Mouse (Mus musculus) left cerebral cortex, postnatal 10 days (tissue): ENCODE measurements at regions not wholly inside any gene's neighbourhood (a gene's known extent, or its start where the extent isn't known, plus 50 kb on each side); places are given as distances from the start of the nearest gene placed in this dataset.

Experiments used
- DNase-seq, 2 experiments: peaks; one replicate each; pipeline ENCODE4 v3.0.0; 2021 to 2022; ENCODE audit warnings: low spot score in 2 of 2, mixed read lengths in 1 of 2; ENCODE audit errors: extremely low spot score in 1 of 2
- intact Hi-C: fragments of 180-260 bp; cut with DNase I; formaldehyde crosslinking; loops from one replicate; pipeline ENCODE4 v1.15.1; 2025

- intact Hi-C loops, result no loop called here
These were observed 363.2 kb upstream of the Npvf start for GRCm38 (mm10) chr6:51017260-51017999.

DNA sequence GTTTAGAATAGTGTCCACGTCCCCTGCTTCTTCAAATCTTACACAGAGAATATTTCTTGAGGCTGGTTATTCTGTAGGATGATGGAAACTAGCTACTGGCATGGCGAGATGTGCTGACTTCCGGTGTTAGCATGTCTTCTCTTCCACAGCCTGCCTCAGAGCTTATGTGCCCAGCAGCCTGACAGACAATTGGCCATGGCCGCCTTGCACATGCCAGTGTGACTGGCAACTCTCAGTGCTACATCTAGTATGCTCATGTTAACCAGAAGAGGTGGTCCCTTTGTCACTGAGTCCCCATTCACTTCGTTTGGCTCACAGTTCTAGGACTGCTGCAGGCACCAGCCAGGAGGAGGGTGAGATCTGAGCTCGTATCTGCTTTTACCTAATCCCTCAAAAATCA is 367.0 kb upstream of the Npvf start:
- intact Hi-C loops, result no loop called here
- no peak for DNase-seq

More at GRCm38 (mm10) chr6:51017260-51017999, 363.2 kb upstream of the Npvf start:
- DNase-seq, result no peak

DNA sequence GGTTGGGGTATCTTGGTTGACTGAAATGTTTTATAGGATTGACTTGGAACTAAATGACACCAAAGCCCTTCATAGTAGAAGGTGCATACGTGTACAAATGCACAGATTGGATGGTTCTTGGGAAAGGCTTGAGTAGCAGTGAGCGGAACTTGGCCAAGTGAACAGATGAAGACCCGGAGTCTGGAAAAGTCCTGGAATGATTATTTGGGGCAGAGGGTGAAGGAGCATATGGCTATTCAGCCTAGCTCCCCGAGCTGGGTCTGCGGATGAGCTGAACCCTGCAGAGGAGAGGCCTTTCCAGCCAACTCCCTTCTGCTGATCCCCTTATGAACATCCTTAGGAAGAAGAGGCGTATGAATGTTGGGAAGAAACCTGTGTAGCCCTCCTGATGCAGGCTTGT is 369.1 kb upstream of the Npvf start:
- DNase-seq, result no peak
- intact Hi-C loops, result no loop called here

- intact Hi-C loops, result no loop called here
These were observed 370.5 kb upstream of the Npvf start for GRCm38 (mm10) chr6:51024756-51025155.

DNA sequence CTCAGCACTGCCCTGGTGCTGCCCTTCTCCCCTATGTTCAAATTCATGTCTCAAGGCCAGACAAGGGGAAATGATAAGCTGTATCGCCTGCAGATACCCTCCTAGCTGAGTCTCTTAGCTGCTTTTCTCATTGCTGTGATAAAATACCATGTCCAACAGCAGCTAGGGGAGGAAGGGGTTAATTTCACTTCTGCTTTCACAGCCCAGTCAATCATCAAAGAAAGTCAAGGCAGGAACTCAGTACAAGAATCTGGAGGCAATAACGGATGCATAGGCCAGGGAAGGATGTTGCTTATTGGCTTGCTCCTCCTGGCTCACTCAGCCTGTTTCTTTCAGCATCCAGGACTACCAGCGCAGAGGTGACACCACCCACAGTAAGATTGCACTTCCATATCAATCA is 371.2 kb upstream of the Npvf start:
- intact Hi-C loops, result no loop called here
- no peak for DNase-seq

More at GRCm38 (mm10) chr6:51024756-51025155, 370.5 kb upstream of the Npvf start:
- no peak for DNase-seq

- intact Hi-C loops, result no loop called here
- no peak for DNase-seq
These were observed 373.1 kb upstream of the Npvf start for GRCm38 (mm10) chr6:51027296-51027695.

DNA sequence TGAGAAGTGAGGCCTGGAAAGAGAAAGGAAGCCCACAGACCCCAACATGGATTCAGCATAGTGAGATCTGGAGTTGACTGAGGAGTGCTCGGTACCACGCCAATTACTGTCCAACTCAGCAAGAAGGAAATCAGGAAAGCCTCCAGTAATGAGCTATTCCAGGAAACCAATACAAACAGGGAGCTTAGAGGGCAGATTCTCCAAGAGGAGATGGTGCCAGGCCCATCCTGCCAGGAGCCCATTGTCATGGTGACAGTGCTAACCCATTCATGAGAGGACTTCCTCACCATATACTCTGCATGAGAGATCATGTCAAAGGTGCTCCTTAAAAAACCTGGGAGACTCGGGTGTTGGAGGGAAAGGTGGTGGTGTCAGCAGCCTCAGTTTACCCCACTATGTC is 375.3 kb upstream of the Npvf start:
- DNase-seq, result no peak
- intact Hi-C loops, result no loop called here

GRCm38 (mm10) chr6:51029953-51030352 is 375.7 kb upstream of the Npvf start:
- intact Hi-C loops, result no loop called here
- DNase-seq, result no peak

- intact Hi-C loops, result no loop called here
These were observed 379.6 kb upstream of the Npvf start for GRCm38 (mm10) chr6:51033835-51034234.

GRCm38 (mm10) chr6:51036074-51036473 is 381.8 kb upstream of the Npvf start:
- DNase-seq, result no peak
- intact Hi-C loops, result no loop called here

More at GRCm38 (mm10) chr6:51033835-51034234, 379.6 kb upstream of the Npvf start:
- DNase-seq, result no peak

- intact Hi-C loops, result no loop called here
- no peak for DNase-seq
These were observed 382.3 kb upstream of the Npvf start for GRCm38 (mm10) chr6:51036553-51036952.

DNA sequence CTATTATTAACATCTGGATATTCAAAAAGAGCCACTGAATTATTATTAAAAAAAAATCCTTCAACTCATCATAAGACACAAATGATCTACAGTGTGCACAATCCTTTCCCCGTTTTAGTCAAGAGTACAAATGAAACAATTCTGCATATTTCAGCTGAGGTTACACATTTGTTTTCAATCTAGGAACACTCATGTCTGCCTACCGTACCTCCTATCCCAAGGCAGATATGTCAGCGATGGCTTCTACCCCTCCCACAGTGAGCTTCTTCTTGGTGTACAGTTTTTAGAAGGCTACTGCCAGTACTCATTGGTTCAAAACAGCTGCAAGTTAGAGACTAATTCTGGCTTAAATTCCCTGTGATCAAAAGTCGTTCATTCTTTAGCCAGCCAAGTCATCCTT is 382.7 kb upstream of the Npvf start:
- intact Hi-C loops, result no loop called here
- no peak for DNase-seq

- DNase-seq, result no peak
- intact Hi-C loops, result no loop called here
These were observed 385.4 kb upstream of the Npvf start for GRCm38 (mm10) chr6:51039486-51040180.

DNA sequence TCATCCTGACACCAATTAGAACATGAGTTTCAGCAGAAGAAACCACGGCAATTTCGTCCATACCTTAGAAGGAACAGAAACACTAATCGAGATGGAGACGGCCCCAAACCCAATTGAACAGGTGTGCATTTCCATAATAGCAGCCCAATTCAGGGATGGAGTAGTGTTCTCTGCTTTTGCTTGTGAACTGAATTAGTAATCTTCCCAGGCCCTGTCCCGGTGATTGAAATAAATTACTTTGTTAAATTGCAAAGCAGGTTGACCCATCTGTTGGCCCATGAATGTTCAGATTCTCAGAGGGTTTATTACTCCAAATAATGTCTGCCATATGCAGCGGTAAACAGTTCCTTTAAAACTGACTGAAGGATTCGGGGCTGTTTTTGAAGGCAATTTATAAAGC is 388.5 kb upstream of the Nfe2l3 start:
- intact Hi-C loops, result no loop called here
- no peak for DNase-seq

- intact Hi-C loops, result no loop called here
- no peak for DNase-seq
These were observed 387.6 kb upstream of the Nfe2l3 start for GRCm38 (mm10) chr6:51044873-51045272.

DNA sequence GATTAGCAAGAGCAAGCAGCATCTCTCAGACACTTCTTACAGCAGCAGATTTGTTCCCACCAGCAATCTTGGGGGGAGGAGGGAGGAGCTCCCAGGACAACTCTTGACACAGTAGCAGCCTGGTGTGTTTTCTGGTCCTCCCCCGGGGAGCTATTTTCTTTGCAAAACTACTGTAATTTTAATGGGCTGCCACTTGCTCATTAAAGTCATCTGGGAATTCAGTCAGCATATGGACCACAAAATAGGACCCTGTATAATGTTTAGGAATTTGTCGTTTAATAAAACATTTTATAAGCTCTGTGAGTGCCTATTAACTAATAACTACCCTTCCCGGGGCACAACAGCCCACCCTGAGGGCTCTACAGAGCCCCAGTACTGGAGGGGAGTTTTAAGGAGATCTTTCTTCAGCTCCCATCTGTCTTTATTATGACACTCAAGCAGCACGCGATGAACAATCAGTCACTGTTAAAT is 380.0 kb upstream of the Nfe2l3 start:
- no peak for DNase-seq
- intact Hi-C loops, result no loop called here

- intact Hi-C loops, result no loop called here
- DNase-seq, result peak in 1 of 2 experiments; percentile 29
These were observed 375.2 kb upstream of the Nfe2l3 start for GRCm38 (mm10) chr6:51057229-51057628.

DNA sequence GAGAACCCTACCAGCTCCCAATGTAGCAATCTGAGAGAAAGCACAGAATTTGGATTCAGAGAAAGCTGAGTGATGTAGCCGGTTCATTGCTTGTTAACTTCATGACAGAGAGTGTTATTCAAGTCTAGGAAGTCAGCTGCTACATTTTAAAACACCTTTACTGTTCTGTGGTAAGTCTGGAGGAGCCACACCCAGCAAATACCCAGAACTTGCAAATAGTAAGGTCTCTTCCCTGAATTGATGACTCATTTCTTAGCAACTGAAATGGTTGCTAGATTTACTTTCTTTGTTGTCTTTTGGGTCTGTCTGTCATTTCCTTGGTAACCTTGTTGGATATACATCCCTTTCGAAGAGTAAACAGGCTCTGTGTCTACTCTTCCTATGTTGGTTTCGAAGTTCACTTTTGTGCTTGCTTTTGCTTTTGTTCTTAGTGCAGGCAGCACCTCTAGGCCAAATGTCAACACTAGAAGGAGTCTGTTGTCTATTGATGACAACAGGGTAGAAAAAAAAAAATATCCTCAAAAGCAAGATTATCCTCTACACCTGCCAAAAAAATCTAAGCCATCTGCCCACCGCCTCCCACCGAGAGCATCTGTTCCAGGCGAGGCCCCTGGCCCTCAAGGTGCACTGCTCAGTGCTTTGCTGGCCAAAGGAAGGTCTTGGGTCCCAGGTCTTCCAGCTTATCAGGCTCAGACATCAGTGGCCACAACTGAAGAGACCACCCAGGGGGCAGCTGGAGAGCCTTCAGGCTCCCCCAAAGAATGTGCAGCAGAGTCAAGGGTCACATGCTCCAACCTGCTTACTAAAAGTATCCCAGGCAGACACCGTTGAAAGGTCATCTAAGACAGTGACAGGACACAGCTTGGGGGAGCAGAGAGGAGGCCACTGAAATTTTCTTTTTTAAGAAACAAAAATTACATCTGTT is 372.3 kb upstream of the Nfe2l3 start:
- intact Hi-C loops, result no loop called here

GRCm38 (mm10) chr6:51060848-51061535 is 371.5 kb upstream of the Nfe2l3 start:
- intact Hi-C loops, result no loop called here
- DNase-seq, result no peak

More for the DNA sequence above, 372.3 kb upstream of the Nfe2l3 start:
- no peak for DNase-seq
